Mouse (Mus musculus) kidney, embryonic 16.5 days (tissue): ENCODE data around the gene Rragc. TPM values are rescaled to one million over a fixed set of nuclear protein-coding genes. Genes with fewer than 3 reads are reported as not detected.

Source experiments
- ATAC-seq: fragments of 200-750 bp; cut with Nextera tagmentation; 2 replicates; pipeline ENCODE4 v1.8.0; 2017; ENCODE audit warnings: moderate TSS enrichment; ENCODE audit not compliant: low FRiP score, low TSS enrichment
- H3K27ac ChIP-seq: fragments of 300-500 bp; sonication (generic); 2 replicates; pipeline ENCODE4 v1.5.1; 2014; ENCODE audit warnings: low read length
- H3K27me3 ChIP-seq: fragments of 300-500 bp; sonication (generic); 2 replicates; pipeline ENCODE4 v1.6.1; 2014; ENCODE audit warnings: low read length, control low read depth, mixed read lengths; ENCODE audit not compliant: insufficient read depth
- H3K36me3 ChIP-seq: fragments of 300-500 bp; sonication (generic); 2 replicates; pipeline ENCODE4 v1.6.1; 2014; ENCODE audit warnings: low read length, control low read depth, mixed read lengths; ENCODE audit not compliant: insufficient read depth
- H3K4me1 ChIP-seq: fragments of 300-500 bp; sonication (generic); 2 replicates; pipeline ENCODE4 v1.6.1; 2014; ENCODE audit warnings: low read length, control low read depth, mixed read lengths; ENCODE audit not compliant: insufficient read depth
- H3K4me2 ChIP-seq: fragments of 300-500 bp; sonication (generic); replicated peaks from 2 replicates; pipeline ENCODE4 v1.6.1; 2014; ENCODE audit warnings: low read depth, low read length
- H3K4me3 ChIP-seq: fragments of 300-500 bp; sonication (generic); 2 replicates; pipeline ENCODE4 v1.5.1; 2014; ENCODE audit warnings: mild to moderate bottlenecking, low read length
- H3K9ac ChIP-seq: fragments of 300-500 bp; sonication (generic); replicated peaks from 2 replicates; pipeline ENCODE4 v1.6.1; 2014; ENCODE audit warnings: low read length
- H3K9me3 ChIP-seq: fragments of 300-500 bp; sonication (generic); 2 replicates; pipeline ENCODE4 v1.6.1; 2016; ENCODE audit warnings: low read length, control low read depth
- WGBS: fragments of 180-500 bp; shearing (Covaris S2); extraction: QIAGEN DNeasy Blood & Tissue Kit; methylation state at CpG from one replicate; pipeline ENCODE4 v1.1.7; 2014; 5-methylcytosine and 5-hydroxymethylcytosine counted together
- polyA plus RNA-seq: library from polyadenylated mRNA; unstranded; fragments of >200 nt; fragmentation: Nextera tagmentation; extraction: Ambion mirVana; gene quantifications from 2 replicates; pipeline ENCODE4 v1.2.1, GENCODE M21; 2015

The Rragc gene
- polyA plus RNA-seq, 1 experiment from 2014 or later, result 46.2 TPM

DNA sequence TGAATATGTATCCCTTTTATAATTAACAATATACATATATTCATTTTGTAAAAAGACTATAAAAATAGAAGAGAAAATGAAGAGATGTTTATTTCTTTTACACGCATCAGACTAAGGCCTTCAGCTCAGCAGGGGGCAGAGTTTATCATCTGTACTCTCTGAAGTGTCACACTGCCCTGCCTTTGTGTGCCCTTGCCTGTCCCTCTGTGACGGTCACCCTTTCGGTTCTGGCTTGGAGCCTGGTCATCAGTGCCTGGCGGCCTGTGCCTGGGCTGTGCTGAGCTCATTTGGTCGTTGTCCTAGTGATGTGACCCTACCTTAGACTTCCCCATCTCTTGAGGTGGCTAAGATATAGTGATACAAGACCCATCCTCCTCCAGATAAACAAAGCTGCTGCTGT lies 29.9 kb downstream of the Rragc start:
- Histone ChIP-seq H3K9ac (no peak overlapping the region), H3K9me3 (no peaks in the 10 kb centered on the region), H3K27ac (no peak overlapping the region), H3K27me3 (peaks cover 10% of the 10 kb centered on the region), H3K4me2 (no peak overlapping the region), H3K36me3 (no peaks in the 10 kb centered on the region), H3K4me1 (no peaks in the 10 kb centered on the region), H3K4me3 (no peak overlapping the region)
- WGBS, result 58% methylated on average over 5 of the region's 5 CpGs
- no peak for ATAC-seq

DNA sequence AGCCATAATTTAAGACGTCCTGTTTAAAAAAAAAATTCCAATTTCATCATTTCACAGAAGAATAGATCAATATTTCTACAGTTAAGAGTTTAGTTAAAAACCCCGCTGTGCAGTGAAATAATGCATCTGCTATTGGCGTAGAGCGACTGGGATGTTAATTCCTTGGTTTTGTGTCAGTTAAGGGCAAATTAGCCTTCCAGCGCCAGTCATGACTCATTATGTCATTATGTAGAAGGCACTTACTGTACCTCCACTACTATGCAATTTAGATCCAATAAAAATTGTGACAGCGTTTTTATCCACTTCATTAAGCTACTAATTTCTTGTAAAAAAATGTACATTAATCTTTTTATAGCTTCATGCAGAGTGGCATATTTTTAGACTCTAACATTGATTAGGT lies 31.7 kb downstream of the Rragc start:
- Histone ChIP-seq H3K4me2 (no peak overlapping the region), H3K4me3 (no peak overlapping the region), H3K9me3 (no peaks in the 10 kb centered on the region), H3K27ac (no peak overlapping the region), H3K4me1 (no peaks in the 10 kb centered on the region), H3K36me3 (no peaks in the 10 kb centered on the region), H3K27me3 (peaks cover 14% of the 10 kb centered on the region), H3K9ac (no peak overlapping the region)
- WGBS, result 82% methylated on average over 6 of the region's 6 CpGs
- no peak for ATAC-seq

DNA sequence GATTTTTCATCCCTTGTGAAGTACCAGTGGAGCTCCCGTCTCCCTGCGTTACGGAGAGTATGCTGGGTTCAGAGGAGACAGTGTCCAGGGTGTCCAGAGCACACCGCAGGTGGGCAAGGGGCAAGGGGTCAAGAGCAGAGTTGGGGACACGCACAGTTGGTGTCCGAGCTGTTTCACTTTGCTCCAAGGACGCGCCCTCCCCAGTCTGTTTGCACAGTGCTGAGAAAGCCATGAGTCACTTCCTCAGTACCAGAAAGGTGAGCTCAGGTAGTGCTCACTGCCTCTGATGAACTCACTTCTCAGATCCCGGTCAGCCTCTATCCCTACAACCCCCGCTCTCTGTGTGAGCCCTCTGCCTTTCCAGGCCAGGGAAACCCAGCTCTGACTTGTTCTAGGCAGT lies 32.4 kb downstream of the Rragc start:
- Histone ChIP-seq H3K9ac (no peak overlapping the region), H3K27me3 (peaks cover 14% of the 10 kb centered on the region), H3K4me1 (no peaks in the 10 kb centered on the region), H3K4me2 (no peak overlapping the region), H3K36me3 (no peaks in the 10 kb centered on the region), H3K27ac (no peak overlapping the region), H3K4me3 (no peak overlapping the region), H3K9me3 (no peaks in the 10 kb centered on the region)
- WGBS, result 73% methylated on average over 10 of the region's 10 CpGs
- peak; percentile 63; the same call in 1 of the 2 replicates for ATAC-seq

DNA sequence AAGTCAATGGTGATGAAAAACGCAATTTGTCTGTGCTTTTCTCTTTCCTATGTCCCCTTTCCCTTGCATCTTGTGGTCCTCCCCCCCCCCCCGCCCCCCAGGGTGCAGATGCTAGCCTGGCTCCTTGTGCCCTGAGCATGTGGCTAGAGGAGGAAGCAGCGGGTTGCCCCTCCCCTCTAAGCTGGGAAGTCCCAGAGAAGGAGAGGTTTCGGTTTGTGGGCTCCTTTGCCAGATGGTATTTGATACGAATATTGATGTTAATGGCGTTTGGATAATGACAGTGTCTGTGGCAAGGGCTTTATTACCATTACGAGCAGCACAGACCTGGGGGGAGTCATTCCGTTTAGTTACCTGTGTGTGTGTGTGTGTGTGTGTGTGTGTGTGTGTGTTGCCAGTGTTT lies 34.8 kb downstream of the Rragc start:
- Histone ChIP-seq H3K4me1 (peaks cover 3% of the 10 kb centered on the region; the same call in 1 of the 2 replicates), H3K27ac (no peak overlapping the region), H3K4me2 (no peak overlapping the region), H3K4me3 (no peak overlapping the region), H3K9ac (no peak overlapping the region), H3K36me3 (no peaks in the 10 kb centered on the region), H3K27me3 (peaks cover 29% of the 10 kb centered on the region), H3K9me3 (no peaks in the 10 kb centered on the region)
- no peak for ATAC-seq
- 59% methylated on average over 7 of the region's 8 CpGs for WGBS

DNA sequence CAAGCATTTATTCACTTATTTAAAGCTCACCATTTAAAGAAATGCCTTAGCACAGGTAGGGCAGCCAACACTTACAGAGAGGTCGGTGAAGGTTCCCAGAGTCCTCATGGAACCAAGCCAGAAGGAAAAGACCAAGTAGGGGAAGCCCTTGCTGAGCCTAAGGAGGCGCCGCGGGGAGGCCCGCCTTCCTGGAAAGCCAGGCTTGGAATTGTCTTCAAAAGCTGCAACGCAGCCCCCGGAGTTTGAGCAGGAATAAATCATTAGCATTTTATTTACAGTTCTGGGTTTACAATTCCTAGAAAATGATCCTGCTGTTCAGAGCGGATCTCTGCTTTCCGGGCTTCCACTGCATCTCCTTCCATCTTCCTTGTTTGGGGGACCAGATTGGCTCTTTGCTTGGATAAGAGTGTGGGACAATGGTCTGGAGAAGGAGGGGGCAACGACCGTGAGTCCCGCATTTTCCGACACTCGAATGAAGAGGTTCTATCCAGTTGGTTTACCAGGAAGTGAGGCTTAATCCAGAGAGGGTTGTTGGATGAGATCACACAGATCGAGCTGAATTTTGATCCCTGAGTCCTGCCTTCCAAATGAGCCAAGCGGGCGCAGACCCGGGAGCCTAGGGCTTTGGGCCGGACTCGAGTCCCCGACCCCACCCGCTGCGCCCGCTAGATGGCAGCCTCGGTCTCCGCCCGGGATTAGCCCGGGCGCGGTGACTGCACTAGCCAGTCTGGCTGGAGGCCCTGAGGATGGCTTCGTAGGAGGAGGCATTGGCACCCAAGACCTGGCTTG lies 39.7 kb downstream of the Rragc start:
- peak overlapping the region; percentile 13 for H3K4me3 ChIP-seq
- H3K27ac ChIP-seq, result no peak overlapping the region
- peak overlapping the region; percentile 44 for H3K4me2 ChIP-seq
- WGBS, result 4% methylated on average over 31 of the region's 31 CpGs
- peaks cover 8% of the 10 kb centered on the region; the same call in 1 of the 2 replicates for H3K4me1 ChIP-seq
- H3K9ac ChIP-seq, result 0 out of 2 replicates have a peak overlapping the region, but pooled peaks have one; percentile 12
- H3K27me3 ChIP-seq, result peaks cover 31% of the 10 kb centered on the region
- no peaks in the 10 kb centered on the region for H3K9me3 ChIP-seq
- peak; percentile 81 for ATAC-seq
- no peaks in the 10 kb centered on the region for H3K36me3 ChIP-seq

DNA sequence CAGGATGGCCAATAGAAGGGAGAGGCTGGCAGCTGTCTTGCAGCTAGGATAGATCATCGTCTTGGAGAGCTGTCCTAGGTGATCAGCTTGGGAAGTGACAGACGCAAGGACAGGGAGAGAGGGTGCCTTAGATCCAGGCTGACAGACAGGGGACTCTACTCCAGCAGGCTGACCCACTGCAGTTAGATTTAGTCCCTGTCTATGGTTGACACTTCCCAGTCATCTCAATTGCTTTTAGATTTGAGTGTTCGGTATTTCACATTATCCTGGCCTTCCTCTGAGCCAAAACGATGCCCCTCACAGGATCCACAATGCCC lies 40.2 kb downstream of the Rragc start:
- 0 out of 2 replicates have a peak overlapping the region, but pooled peaks have one; percentile 12 for H3K9ac ChIP-seq
- H3K4me3 ChIP-seq, result no peak overlapping the region; the same call in 1 of the 2 replicates
- H3K4me1 ChIP-seq, result peaks cover 8% of the 10 kb centered on the region; the same call in 1 of the 2 replicates
- H3K4me2 ChIP-seq, result peak overlapping the region; percentile 44
- no peaks in the 10 kb centered on the region for H3K9me3 ChIP-seq
- H3K27ac ChIP-seq, result no peak overlapping the region
- peaks cover 26% of the 10 kb centered on the region for H3K27me3 ChIP-seq
- WGBS, result 51% methylated on average over 4 of the region's 4 CpGs
- ATAC-seq, result no peak
- H3K36me3 ChIP-seq, result no peaks in the 10 kb centered on the region

DNA sequence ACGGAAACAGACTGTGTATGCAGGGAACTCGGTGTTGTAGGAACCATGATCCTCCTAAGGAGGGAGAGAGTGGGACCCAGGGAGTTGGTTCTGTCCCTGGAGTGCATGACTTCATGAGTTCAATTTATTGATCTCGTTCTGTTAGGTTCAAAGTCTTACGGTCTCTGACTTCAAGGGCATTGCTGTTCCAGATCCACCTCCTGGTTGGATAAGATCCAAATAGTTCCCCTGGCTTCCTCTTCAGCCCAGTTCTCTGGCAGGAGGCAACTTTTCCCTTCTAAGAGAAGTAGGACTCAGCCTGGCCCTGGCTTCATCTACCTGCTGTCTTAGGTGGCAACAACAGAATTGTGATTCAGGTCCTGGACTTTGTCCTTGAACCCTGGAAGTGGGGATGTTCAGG lies 40.6 kb downstream of the Rragc start:
- Histone ChIP-seq H3K9me3 (no peaks in the 10 kb centered on the region), H3K27me3 (peaks cover 24% of the 10 kb centered on the region), H3K27ac (no peak overlapping the region), H3K4me3 (no peak overlapping the region), H3K4me1 (peaks cover 8% of the 10 kb centered on the region; the same call in 1 of the 2 replicates), H3K9ac (no peak overlapping the region), H3K4me2 (no peak overlapping the region), H3K36me3 (no peaks in the 10 kb centered on the region)
- ATAC-seq, result no peak
- WGBS, result 67% methylated on average over 4 of the region's 4 CpGs

GRCm38 (mm10) chr4:123960955-123961354 lies 43.7 kb downstream of the Rragc start:
- no peaks in the 10 kb centered on the region for H3K9me3 ChIP-seq
- peaks cover 22% of the 10 kb centered on the region for H3K27me3 ChIP-seq
- H3K4me3 ChIP-seq, result no peak overlapping the region
- no peak for ATAC-seq
- H3K9ac ChIP-seq, result no peak overlapping the region
- H3K4me1 ChIP-seq, result peaks cover 8% of the 10 kb centered on the region; the same call in 1 of the 2 replicates
- H3K36me3 ChIP-seq, result no peaks in the 10 kb centered on the region
- WGBS, result 65% methylated on average over 4 of the region's 4 CpGs
- H3K4me2 ChIP-seq, result no peak overlapping the region
- H3K27ac ChIP-seq, result no peak overlapping the region

DNA sequence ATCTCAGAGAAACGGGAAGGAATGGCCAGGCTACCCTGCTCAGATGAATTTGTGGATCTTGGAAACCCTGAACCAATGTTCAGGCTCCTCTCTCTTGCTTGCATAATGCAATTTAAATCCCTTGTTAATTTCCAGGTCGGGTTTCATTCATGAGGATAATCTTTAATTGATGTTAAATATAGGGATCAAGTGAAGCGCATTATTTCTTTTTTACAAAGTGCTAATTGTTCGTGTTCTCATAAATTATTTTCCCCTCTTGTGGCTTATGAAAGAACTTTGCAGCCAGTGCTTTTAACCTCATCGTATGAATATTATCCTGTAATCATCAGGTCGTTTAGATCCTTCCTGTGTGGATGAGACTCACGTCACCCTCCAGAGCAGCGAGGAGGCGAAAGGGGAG lies 45.5 kb downstream of the Rragc start:
- 53% methylated on average over 9 of the region's 9 CpGs for WGBS

DNA sequence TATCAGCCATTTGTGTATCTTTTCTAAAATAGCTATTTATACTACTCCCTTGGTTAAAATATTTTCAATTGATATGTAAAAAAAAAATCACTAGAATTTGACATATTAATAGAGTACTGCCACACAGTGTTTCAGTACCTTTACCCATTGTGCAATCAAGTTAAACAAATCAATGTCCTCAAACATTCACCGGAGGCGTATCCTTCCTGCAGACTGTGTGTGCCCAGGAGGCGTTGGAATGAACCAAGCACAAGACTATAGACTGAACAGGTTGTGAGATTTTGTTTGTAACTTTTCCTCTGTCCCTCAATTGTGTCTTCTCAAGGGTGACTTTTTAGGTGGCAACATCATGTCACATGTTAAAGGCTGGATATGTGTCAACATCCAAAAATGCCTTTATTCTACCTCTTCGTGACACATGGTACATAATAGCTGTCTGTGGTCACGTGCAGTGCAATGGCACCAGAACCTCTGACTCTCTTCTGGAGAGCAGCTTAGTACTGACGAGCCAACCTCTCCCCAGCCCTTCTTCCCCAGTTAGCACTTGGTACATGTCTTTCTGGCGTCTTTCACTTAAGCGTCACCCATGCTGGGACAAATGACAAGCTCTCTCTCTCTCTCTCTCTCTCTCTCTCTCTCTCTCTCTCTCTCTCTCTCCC lies 51.5 kb downstream of the Rragc start:
- H3K27me3 ChIP-seq, result peaks cover 26% of the 10 kb centered on the region
- no peak overlapping the region for H3K9ac ChIP-seq
- no peak overlapping the region for H3K4me2 ChIP-seq
- H3K36me3 ChIP-seq, result no peaks in the 10 kb centered on the region
- ATAC-seq, result no peak
- no peak overlapping the region for H3K4me3 ChIP-seq
- no peaks in the 10 kb centered on the region for H3K4me1 ChIP-seq
- peaks cover 4% of the 10 kb centered on the region for H3K9me3 ChIP-seq
- H3K27ac ChIP-seq, result no peak overlapping the region
- WGBS, result 86% methylated on average over 8 of the region's 8 CpGs

More for the DNA sequence above, 45.5 kb downstream of the Rragc start:
- H3K9me3 ChIP-seq, result no peaks in the 10 kb centered on the region
- H3K27me3 ChIP-seq, result peaks cover 14% of the 10 kb centered on the region; the same call in 1 of the 2 replicates
- no peak overlapping the region for H3K27ac ChIP-seq
- no peak overlapping the region for H3K9ac ChIP-seq
- H3K4me2 ChIP-seq, result no peak overlapping the region
- H3K4me1 ChIP-seq, result no peaks in the 10 kb centered on the region
- no peaks in the 10 kb centered on the region for H3K36me3 ChIP-seq
- ATAC-seq, result no peak
- H3K4me3 ChIP-seq, result no peak overlapping the region
